Mouse (Mus musculus): ENCODE data around the gene D430042O09Rik.

Gene D430042O09Rik

GRCm38 (mm10) chr7:125740521-125740920 lies 32.8 kb downstream of the D430042O09Rik start:
- DNase-seq (ENCODE audit: low spot score) = no peak

- no peak for DNase-seq (ENCODE audit: low spot score)
Measured at GRCm38 (mm10) chr7:125741271-125741703, 33.6 kb downstream of the D430042O09Rik start.

- no peak for DNase-seq (ENCODE audit: low spot score)
Measured at GRCm38 (mm10) chr7:125744774-125745173, 37.1 kb downstream of the D430042O09Rik start.

- DNase-seq (ENCODE audit: low spot score) = no peak
Measured at GRCm38 (mm10) chr7:125746621-125747315, 39.1 kb downstream of the D430042O09Rik start.

- DNase-seq (ENCODE audit: low spot score) = no peak
Measured at GRCm38 (mm10) chr7:125747316-125747690, 39.6 kb downstream of the D430042O09Rik start.

- DNase-seq (ENCODE audit: low spot score) = no peak
Measured at GRCm38 (mm10) chr7:125748186-125748585, 40.5 kb downstream of the D430042O09Rik start.

GRCm38 (mm10) chr7:125752699-125753325 lies 45.1 kb downstream of the D430042O09Rik start:
- no peak for DNase-seq (ENCODE audit: low spot score)

GRCm38 (mm10) chr7:125753326-125753715 lies 45.6 kb downstream of the D430042O09Rik start:
- no peak for DNase-seq (ENCODE audit: low spot score)

GRCm38 (mm10) chr7:125756806-125757205 lies 49.1 kb downstream of the D430042O09Rik start:
- DNase-seq (ENCODE audit: low spot score) = no peak

- DNase-seq (ENCODE audit: low spot score) = no peak
Measured at GRCm38 (mm10) chr7:125757896-125758623, 50.4 kb downstream of the D430042O09Rik start.

- no peak for DNase-seq (ENCODE audit: low spot score)
Measured at GRCm38 (mm10) chr7:125762289-125762688, 54.6 kb downstream of the D430042O09Rik start.

- no peak for DNase-seq (ENCODE audit: low spot score)
Measured at GRCm38 (mm10) chr7:125762883-125763830, 55.5 kb downstream of the D430042O09Rik start.

- DNase-seq (ENCODE audit: low spot score) = no peak
Measured at GRCm38 (mm10) chr7:125764373-125764772, 56.7 kb downstream of the D430042O09Rik start.

- peak; percentile 62 for DNase-seq (ENCODE audit: low spot score)
Measured at GRCm38 (mm10) chr7:125766976-125767831, 59.5 kb downstream of the D430042O09Rik start.

- DNase-seq (ENCODE audit: low spot score) = no peak
Measured at GRCm38 (mm10) chr7:125772961-125773571, 65.4 kb downstream of the D430042O09Rik start.

GRCm38 (mm10) chr7:125783206-125783605 lies 75.5 kb downstream of the D430042O09Rik start:
- no peak for DNase-seq (ENCODE audit: low spot score)

- DNase-seq (ENCODE audit: low spot score) = no peak
Measured at GRCm38 (mm10) chr7:125786105-125786504, 78.4 kb downstream of the D430042O09Rik start.

- DNase-seq (ENCODE audit: low spot score) = no peak
Measured at GRCm38 (mm10) chr7:125787046-125787445, 79.4 kb downstream of the D430042O09Rik start.

GRCm38 (mm10) chr7:125790039-125790438 lies 82.4 kb downstream of the D430042O09Rik start:
- DNase-seq (ENCODE audit: low spot score) = no peak

- DNase-seq (ENCODE audit: low spot score) = no peak
Measured at GRCm38 (mm10) chr7:125806571-125806970, 98.9 kb downstream of the D430042O09Rik start.

Data from testis, postnatal 10 days (tissue).